Mouse (Mus musculus) retina, postnatal 1 day (tissue): ENCODE measurements at regions not wholly inside any gene's neighbourhood (a gene's known extent, or its start where the extent isn't known, plus 50 kb on each side); places are given as distances from the start of the nearest gene placed in this dataset.

Experiments
- DNase-seq: peaks from one replicate; pipeline ENCODE4 v3.0.0-alpha.2; 2012

GRCm38 (mm10) chr12:12620316-12620715 is 321.4 kb downstream of the Mycn start:
- DNase-seq, result peak; percentile 63

- no peak for DNase-seq
Observed at GRCm38 (mm10) chr12:12619431-12619830, 322.3 kb downstream of the Mycn start.

GRCm38 (mm10) chr12:12612520-12612919 is 329.2 kb downstream of the Mycn start:
- no peak for DNase-seq

- peak; percentile 95 for DNase-seq
Observed at GRCm38 (mm10) chr12:12610861-12611260, 330.9 kb downstream of the Mycn start.

GRCm38 (mm10) chr12:12607995-12608394 is 333.7 kb downstream of the Mycn start:
- no peak for DNase-seq

GRCm38 (mm10) chr12:12606911-12607310 is 334.8 kb downstream of the Mycn start:
- no peak for DNase-seq

GRCm38 (mm10) chr12:12605495-12605894 is 336.2 kb downstream of the Mycn start:
- no peak for DNase-seq

- DNase-seq, result no peak
Observed at GRCm38 (mm10) chr12:12601362-12601761, 339.4 kb downstream of the Fam49a start.

GRCm38 (mm10) chr12:12595399-12595798 is 333.5 kb downstream of the Fam49a start:
- no peak for DNase-seq

GRCm38 (mm10) chr12:12594567-12594966 is 332.6 kb downstream of the Fam49a start:
- no peak for DNase-seq

- DNase-seq, result no peak
Observed at GRCm38 (mm10) chr12:12593343-12593742, 331.4 kb downstream of the Fam49a start.

- peak; percentile 94 for DNase-seq
Observed at GRCm38 (mm10) chr12:12590753-12591291, 328.9 kb downstream of the Fam49a start.

GRCm38 (mm10) chr12:12588771-12589370 is 326.9 kb downstream of the Fam49a start:
- no peak for DNase-seq

- no peak for DNase-seq
Observed at GRCm38 (mm10) chr12:12586436-12586835, 324.5 kb downstream of the Fam49a start.

GRCm38 (mm10) chr12:12581271-12582186 is 319.6 kb downstream of the Fam49a start:
- peak; percentile 79 for DNase-seq

- DNase-seq, result peak; percentile 65
Observed at GRCm38 (mm10) chr12:12580763-12581178, 318.8 kb downstream of the Fam49a start.

- DNase-seq, result peak; percentile 70
Observed at GRCm38 (mm10) chr12:12578278-12578677, 316.3 kb downstream of the Fam49a start.

GRCm38 (mm10) chr12:12570563-12571251 is 308.8 kb downstream of the Fam49a start:
- DNase-seq, result no peak

GRCm38 (mm10) chr12:12567734-12568104 is 305.8 kb downstream of the Fam49a start:
- no peak for DNase-seq

GRCm38 (mm10) chr12:12567058-12567733 is 305.3 kb downstream of the Fam49a start:
- no peak for DNase-seq

- DNase-seq, result no peak
Observed at GRCm38 (mm10) chr12:12562267-12562666, 300.3 kb downstream of the Fam49a start.

- DNase-seq, result no peak
Observed at GRCm38 (mm10) chr12:12551818-12552217, 289.9 kb downstream of the Fam49a start.

GRCm38 (mm10) chr12:12549649-12550048 is 287.7 kb downstream of the Fam49a start:
- no peak for DNase-seq
